Mouse (Mus musculus) C2C12 (cell line): ENCODE data around the gene Kcnt2.

Experiments
- CTCF ChIP-seq: IDR thresholded peaks from one replicate; pipeline ENCODE4 v1.5.1; 2011; ENCODE audit not compliant: control insufficient read depth, insufficient read depth, insufficient read length
- USF1 ChIP-seq: IDR thresholded peaks from one replicate; pipeline ENCODE4 v1.6.1; 2011; ENCODE audit warnings: low read depth, mild to moderate bottlenecking, control low read depth, moderate library complexity

GRCm38 (mm10) chr1:140608765-140609297, 362.9 kb downstream of the Kcnt2 start:
- TF ChIP-seq CTCF = no peak
- TF ChIP-seq USF1 = no peak
